Mouse (Mus musculus): ENCODE measurements around the gene Ngfr.

- TF ChIP-seq POLR2A (IDR thresholded peaks at IDR 0.05; ENCODE audit: borderline replicate concordance, control insufficient read depth, low read depth, low read length), result no peak
- TF ChIP-seq CTCF (IDR thresholded peaks at IDR 0.05; ENCODE audit: control insufficient read depth, insufficient read depth, low read length), result no peak
These were observed 5.3 kb downstream of the Ngfr start for GRCm38 (mm10) chr11:95582193-95582592.

Measured in bone marrow, adult 2 months (tissue).